Mouse (Mus musculus): ENCODE results near the gene Syce2. TPM values are rescaled to one million over a fixed set of nuclear protein-coding genes. Genes with fewer than 3 reads are reported as not detected.

Syce2 gene
- total RNA-seq, 2 experiments from 2014 or later: 126 to 176 TPM

- no peak for ATAC-seq (replicated peaks; ENCODE audit: poor library complexity, severe bottlenecking)
These were observed 30.4 kb upstream of the Syce2 start for GRCm38 (mm10) chr8:84841514-84841913.

GRCm38 (mm10) chr8:84844397-84845070 is 27.4 kb upstream of the Syce2 start:
- ATAC-seq (replicated peaks; ENCODE audit: poor library complexity, severe bottlenecking): no peak

GRCm38 (mm10) chr8:84845355-84846093 is 26.4 kb upstream of the Syce2 start:
- ATAC-seq (replicated peaks; ENCODE audit: poor library complexity, severe bottlenecking): no peak

- ATAC-seq (replicated peaks; ENCODE audit: poor library complexity, severe bottlenecking): no peak; the same call in 1 of the 2 replicates
These were observed 25.7 kb upstream of the Syce2 start for GRCm38 (mm10) chr8:84846094-84846721.

GRCm38 (mm10) chr8:84846722-84847572 is 25.0 kb upstream of the Syce2 start, which contains the start of gene Calr:
Calr (minus strand) TSS chr8:84846934.
- peak; percentile 72 for ATAC-seq (replicated peaks; ENCODE audit: poor library complexity, severe bottlenecking)

- ATAC-seq (replicated peaks; ENCODE audit: poor library complexity, severe bottlenecking): peak; percentile 34
These were observed 24.1 kb upstream of the Syce2 start for GRCm38 (mm10) chr8:84847684-84848435.

GRCm38 (mm10) chr8:84856434-84856833 is 15.5 kb upstream of the Syce2 start:
- no peak for ATAC-seq (replicated peaks; ENCODE audit: poor library complexity, severe bottlenecking)

GRCm38 (mm10) chr8:84856864-84857441 is 15.0 kb upstream of the Syce2 start, which contains the start of gene Farsa:
Farsa (plus strand) TSS chr8:84856989.
- ATAC-seq (replicated peaks; ENCODE audit: poor library complexity, severe bottlenecking): peak; percentile 91

- ATAC-seq (replicated peaks; ENCODE audit: poor library complexity, severe bottlenecking): peak; percentile 34
These were observed 526 bp downstream of the Syce2 start for GRCm38 (mm10) chr8:84872309-84872965.

GRCm38 (mm10) chr8:84873016-84873415 is 1.1 kb downstream of the Syce2 start:
- no peak for ATAC-seq (replicated peaks; ENCODE audit: poor library complexity, severe bottlenecking)

GRCm38 (mm10) chr8:84874339-84874738 is 2.4 kb downstream of the Syce2 start:
- ATAC-seq (replicated peaks; ENCODE audit: poor library complexity, severe bottlenecking): no peak

- no peak for ATAC-seq (replicated peaks; ENCODE audit: poor library complexity, severe bottlenecking)
These were observed 5.6 kb downstream of the Syce2 start for GRCm38 (mm10) chr8:84877297-84878035.

- no peak for ATAC-seq (replicated peaks; ENCODE audit: poor library complexity, severe bottlenecking)
These were observed 7.0 kb downstream of the Syce2 start for GRCm38 (mm10) chr8:84878915-84879314.

- ATAC-seq (replicated peaks; ENCODE audit: poor library complexity, severe bottlenecking): no peak
These were observed 12.8 kb downstream of the Syce2 start for GRCm38 (mm10) chr8:84884728-84885127.

- no peak for ATAC-seq (replicated peaks; ENCODE audit: poor library complexity, severe bottlenecking)
These were observed 16.4 kb downstream of the Syce2 start for GRCm38 (mm10) chr8:84888280-84888679.

- ATAC-seq (replicated peaks; ENCODE audit: poor library complexity, severe bottlenecking): no peak
These were observed 17.2 kb downstream of the Syce2 start for GRCm38 (mm10) chr8:84889141-84889540.

GRCm38 (mm10) chr8:84892993-84893708 is 21.2 kb downstream of the Syce2 start:
- no peak for ATAC-seq (replicated peaks; ENCODE audit: poor library complexity, severe bottlenecking)
